Mouse (Mus musculus): ENCODE measurements around the gene Rock2.

Rock2 gene

GRCm38 (mm10) chr12:16872006-16872405, 22.7 kb upstream of the Rock2 start:
- no peak for DNase-seq (ENCODE audit: low spot score)

- DNase-seq (ENCODE audit: low spot score) = no peak
Observed at GRCm38 (mm10) chr12:16872926-16873464, 21.7 kb upstream of the Rock2 start.

GRCm38 (mm10) chr12:16873549-16873948, 21.1 kb upstream of the Rock2 start:
- DNase-seq (ENCODE audit: low spot score) = no peak

- no peak for DNase-seq (ENCODE audit: low spot score)
Observed at GRCm38 (mm10) chr12:16874086-16874485, 20.6 kb upstream of the Rock2 start.

GRCm38 (mm10) chr12:16875269-16875668, 19.4 kb upstream of the Rock2 start:
- no peak for DNase-seq (ENCODE audit: low spot score)

- no peak for DNase-seq (ENCODE audit: low spot score)
Observed at GRCm38 (mm10) chr12:16875678-16876077, 19.0 kb upstream of the Rock2 start.

GRCm38 (mm10) chr12:16876667-16877066, 18.0 kb upstream of the Rock2 start:
- no peak for DNase-seq (ENCODE audit: low spot score)

- DNase-seq (ENCODE audit: low spot score) = no peak
Observed at GRCm38 (mm10) chr12:16877141-16877540, 17.6 kb upstream of the Rock2 start.

GRCm38 (mm10) chr12:16877679-16878078, 17.0 kb upstream of the Rock2 start:
- DNase-seq (ENCODE audit: low spot score) = no peak

GRCm38 (mm10) chr12:16879369-16879768, 15.3 kb upstream of the Rock2 start:
- DNase-seq (ENCODE audit: low spot score) = no peak

- no peak for DNase-seq (ENCODE audit: low spot score)
Observed at GRCm38 (mm10) chr12:16880077-16880476, 14.6 kb upstream of the Rock2 start.

GRCm38 (mm10) chr12:16882442-16882841, 12.3 kb upstream of the Rock2 start:
- no peak for DNase-seq (ENCODE audit: low spot score)

- DNase-seq (ENCODE audit: low spot score) = no peak
Observed at GRCm38 (mm10) chr12:16883111-16883510, 11.6 kb upstream of the Rock2 start.

- no peak for DNase-seq (ENCODE audit: low spot score)
Observed at GRCm38 (mm10) chr12:16884534-16884933, 10.2 kb upstream of the Rock2 start.

GRCm38 (mm10) chr12:16886354-16886753, 8.3 kb upstream of the Rock2 start:
- DNase-seq (ENCODE audit: low spot score) = no peak

- no peak for DNase-seq (ENCODE audit: low spot score)
Observed at GRCm38 (mm10) chr12:16893039-16893438, 1.7 kb upstream of the Rock2 start.

- DNase-seq (ENCODE audit: low spot score) = peak; percentile 22
Observed at GRCm38 (mm10) chr12:16893656-16894395, 869 bp upstream of the Rock2 start.

GRCm38 (mm10) chr12:16895221-16895928, 680 bp downstream of the Rock2 start:
- no peak for DNase-seq (ENCODE audit: low spot score)

- no peak for DNase-seq (ENCODE audit: low spot score)
Observed at GRCm38 (mm10) chr12:16896073-16896789, 1.5 kb downstream of the Rock2 start.

- no peak for DNase-seq (ENCODE audit: low spot score)
Observed at GRCm38 (mm10) chr12:16897225-16897624, 2.5 kb downstream of the Rock2 start.

GRCm38 (mm10) chr12:16898221-16898620, 3.5 kb downstream of the Rock2 start:
- DNase-seq (ENCODE audit: low spot score) = no peak

GRCm38 (mm10) chr12:16898790-16899189, 4.1 kb downstream of the Rock2 start:
- DNase-seq (ENCODE audit: low spot score) = no peak

Data from ovary, postnatal 14 days (tissue).